Mouse (Mus musculus) 3T3-L1 (cell line): ENCODE measurements around the gene Anks1b.
A peak's percentile ranks its signal among the peaks of the same experiment; 100 is the strongest.

Experiments used
- DNase-seq: peaks from one replicate; pipeline ENCODE4 v3.0.0-alpha.2; 2015; ENCODE audit warnings: low read depth, low spot score

Gene Anks1b

GRCm38 (mm10) chr10:90809911-90810590 lies 936.7 kb downstream of the Anks1b start:
- peak; percentile 70 for DNase-seq

- no peak for DNase-seq
These were observed 938.1 kb downstream of the Anks1b start for GRCm38 (mm10) chr10:90811446-90811845.

GRCm38 (mm10) chr10:90813326-90813725 lies 940.0 kb downstream of the Anks1b start:
- no peak for DNase-seq

GRCm38 (mm10) chr10:90814412-90814811 lies 941.1 kb downstream of the Anks1b start:
- no peak for DNase-seq

- DNase-seq = no peak
These were observed 945.1 kb downstream of the Anks1b start for GRCm38 (mm10) chr10:90818246-90818937.

- no peak for DNase-seq
These were observed 950.1 kb downstream of the Anks1b start for GRCm38 (mm10) chr10:90823438-90823837.

- no peak for DNase-seq
These were observed 951.4 kb downstream of the Anks1b start for GRCm38 (mm10) chr10:90824692-90825091.

GRCm38 (mm10) chr10:90826939-90827338 lies 953.6 kb downstream of the Anks1b start:
- DNase-seq = peak; percentile 27

GRCm38 (mm10) chr10:90828581-90829393 lies 955.5 kb downstream of the Anks1b start:
- DNase-seq = no peak

- DNase-seq = no peak
These were observed 956.3 kb downstream of the Anks1b start for GRCm38 (mm10) chr10:90829394-90830267.

GRCm38 (mm10) chr10:90830268-90830585 lies 956.9 kb downstream of the Anks1b start:
- no peak for DNase-seq

GRCm38 (mm10) chr10:90830591-90831287 lies 957.4 kb downstream of the Anks1b start:
- no peak for DNase-seq

GRCm38 (mm10) chr10:90831288-90831626 lies 957.9 kb downstream of the Anks1b start:
- DNase-seq = no peak

GRCm38 (mm10) chr10:90834306-90834705 lies 961.0 kb downstream of the Anks1b start:
- no peak for DNase-seq

GRCm38 (mm10) chr10:90835195-90835594 lies 961.9 kb downstream of the Anks1b start:
- no peak for DNase-seq

- no peak for DNase-seq
These were observed 966.5 kb downstream of the Anks1b start for GRCm38 (mm10) chr10:90839611-90840335.

- no peak for DNase-seq
These were observed 969.1 kb downstream of the Anks1b start for GRCm38 (mm10) chr10:90842398-90842797.

- no peak for DNase-seq
These were observed 977.8 kb downstream of the Anks1b start for GRCm38 (mm10) chr10:90851077-90851476.

- DNase-seq = no peak
These were observed 978.7 kb downstream of the Anks1b start for GRCm38 (mm10) chr10:90851999-90852398.

- DNase-seq = no peak
These were observed 979.1 kb downstream of the Anks1b start for GRCm38 (mm10) chr10:90852432-90852831.
